Mouse (Mus musculus): ENCODE measurements around the gene Ptgds. TPM values are rescaled to one million over a fixed set of nuclear protein-coding genes. Genes with fewer than 3 reads are reported as not detected.
A peak's percentile ranks its signal among the peaks of the same experiment; 100 is the strongest.

Gene Ptgds
- total RNA-seq, 2 experiments from 2014 or later: 1,632 to 2,529 TPM

- TF ChIP-seq CTCF (IDR thresholded peaks at IDR 0.05): no peak; the same call in 1 of the 2 replicates
- intact Hi-C loops (cut with DNase I): no loop called here
- H3K27ac ChIP-seq: no peak overlapping the region
- no peak overlapping the region for H3K4me3 ChIP-seq
- no peak for DNase-seq (ENCODE audit: extremely low spot score in 1 of 2, low spot score in 2 of 2)
These were observed 29.0 kb upstream of the Ptgds start for GRCm38 (mm10) chr2:25498622-25499478.

GRCm38 (mm10) chr2:25497846-25498575, 28.2 kb upstream of the Ptgds start:
- no peak for TF ChIP-seq CTCF (IDR thresholded peaks at IDR 0.05)
- no peak overlapping the region for H3K27ac ChIP-seq
- no peak overlapping the region for H3K4me3 ChIP-seq
- intact Hi-C loops (cut with DNase I): no loop called here
- no peak for DNase-seq (ENCODE audit: extremely low spot score in 1 of 2, low spot score in 2 of 2)

- DNase-seq (ENCODE audit: extremely low spot score in 1 of 2, low spot score in 2 of 2): no peak
- peak; percentile 61 for TF ChIP-seq CTCF (IDR thresholded peaks at IDR 0.05)
- intact Hi-C loops (cut with DNase I): no loop called here
- Histone ChIP-seq H3K27ac (no peak overlapping the region), H3K4me3 (no peak overlapping the region)
These were observed 26.6 kb upstream of the Ptgds start for GRCm38 (mm10) chr2:25496462-25496861.

- intact Hi-C loops (cut with DNase I): no loop called here
- DNase-seq (ENCODE audit: extremely low spot score in 1 of 2, low spot score in 2 of 2): no peak
- no peak within 1 kb of the TSS for H3K27ac ChIP-seq
- TF ChIP-seq CTCF (IDR thresholded peaks at IDR 0.05): no peak
- no peak within 1 kb of the TSS for H3K4me3 ChIP-seq
These were observed 23.7 kb upstream of the Ptgds start, which contains the start of gene Lcn12 for GRCm38 (mm10) chr2:25493476-25493961. Gene Lcn12 (minus strand): TSS chr2:25493911.

GRCm38 (mm10) chr2:25492988-25493387, 23.1 kb upstream of the Ptgds start:
- intact Hi-C loops (cut with DNase I): no loop called here
- no peak for TF ChIP-seq CTCF (IDR thresholded peaks at IDR 0.05)
- DNase-seq (ENCODE audit: extremely low spot score in 1 of 2, low spot score in 2 of 2): no peak
- Histone ChIP-seq H3K4me3 (no peak overlapping the region), H3K27ac (no peak overlapping the region)

GRCm38 (mm10) chr2:25488671-25489068, 18.8 kb upstream of the Ptgds start:
- DNase-seq (ENCODE audit: extremely low spot score in 1 of 2, low spot score in 2 of 2): no peak
- intact Hi-C loops (cut with DNase I): no loop called here
- H3K4me3 ChIP-seq: no peak overlapping the region
- TF ChIP-seq CTCF (IDR thresholded peaks at IDR 0.05): no peak
- no peak overlapping the region for H3K27ac ChIP-seq

GRCm38 (mm10) chr2:25487965-25488670, 18.3 kb upstream of the Ptgds start:
- no peak for TF ChIP-seq CTCF (IDR thresholded peaks at IDR 0.05)
- no peak for DNase-seq (ENCODE audit: extremely low spot score in 1 of 2, low spot score in 2 of 2)
- H3K4me3 ChIP-seq: no peak overlapping the region
- no peak overlapping the region for H3K27ac ChIP-seq
- intact Hi-C loops (cut with DNase I): no loop called here

- no peak for DNase-seq (ENCODE audit: extremely low spot score in 1 of 2, low spot score in 2 of 2)
- H3K4me3 ChIP-seq: no peak overlapping the region
- intact Hi-C loops (cut with DNase I): loop anchor here (5.0 kb wide), 2 partner anchors 58 to 108 kb away; partner anchors contain the start of gene Abca2
- H3K27ac ChIP-seq: no peak overlapping the region
- no peak for TF ChIP-seq CTCF (IDR thresholded peaks at IDR 0.05)
These were observed 15.2 kb upstream of the Ptgds start for GRCm38 (mm10) chr2:25484901-25485647.

- no peak for DNase-seq (ENCODE audit: extremely low spot score in 1 of 2, low spot score in 2 of 2)
- Histone ChIP-seq H3K4me3 (no peak overlapping the region), H3K27ac (no peak overlapping the region)
- intact Hi-C loops (cut with DNase I): loop anchor here (5.0 kb wide), 2 partner anchors 56 to 106 kb away; partner anchors contain the start of gene Abca2
- TF ChIP-seq CTCF (IDR thresholded peaks at IDR 0.05): peak; percentile 52
These were observed 13.1 kb upstream of the Ptgds start for GRCm38 (mm10) chr2:25482969-25483368.

GRCm38 (mm10) chr2:25480541-25480940, 10.7 kb upstream of the Ptgds start:
- no peak overlapping the region for H3K4me3 ChIP-seq
- no peak for TF ChIP-seq CTCF (IDR thresholded peaks at IDR 0.05)
- no peak for DNase-seq (ENCODE audit: extremely low spot score in 1 of 2, low spot score in 2 of 2)
- intact Hi-C loops (cut with DNase I): loop anchor here (5.0 kb wide), 2 partner anchors 53 to 103 kb away; partner anchors contain the start of gene Abca2
- no peak overlapping the region for H3K27ac ChIP-seq
